Mouse (Mus musculus): ENCODE measurements around the gene Fyn.

GRCm38 (mm10) chr10:39456776-39457175 lies 88.1 kb downstream of the Fyn start:
- TF ChIP-seq CTCF (IDR thresholded peaks at IDR 0.05; ENCODE audit: low read depth, low read length) (no peak), POLR2A (IDR thresholded peaks at IDR 0.05; ENCODE audit: extremely low read depth, insufficient read depth, low read length) (no peak)
